Mouse (Mus musculus): Measurements from ENCODE around the gene Tsga10ip. TPM values are rescaled to one million over a fixed set of nuclear protein-coding genes. Genes with fewer than 3 reads are reported as not detected.

Tsga10ip gene
- polyA plus RNA-seq, 1 experiment from 2014 or later, result 0.79 TPM

DNA sequence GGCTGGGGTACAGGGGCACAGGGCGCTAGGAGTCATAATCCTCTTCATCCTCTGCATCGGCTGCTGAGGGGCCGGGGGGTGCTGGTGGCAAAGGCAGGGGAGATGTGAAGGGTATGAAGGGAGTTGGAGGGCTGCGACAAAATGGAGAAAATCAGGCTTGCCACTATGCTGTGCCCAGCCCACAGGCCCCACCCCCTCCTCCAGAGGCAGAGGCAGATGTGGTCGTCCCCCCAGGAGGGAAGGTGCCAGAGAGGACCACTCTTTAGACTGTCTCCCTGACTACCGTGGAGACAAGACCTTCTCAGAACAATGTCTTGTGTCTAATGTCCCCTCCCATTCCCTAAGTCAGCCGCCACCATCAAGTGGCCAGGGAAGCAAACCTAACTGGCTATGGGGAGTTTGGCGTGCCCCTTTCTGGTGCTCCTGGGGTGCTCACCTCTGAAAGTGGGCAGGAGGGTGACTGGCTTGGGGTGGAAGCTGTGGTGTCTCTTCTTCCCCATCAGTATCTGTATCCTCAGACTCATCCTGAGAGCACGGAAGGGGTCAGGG is 20.6 kb upstream of the Tsga10ip start:
- H3K27ac ChIP-seq, result peak overlapping the region; percentile 95; the same call in 1 of the 2 replicates
- WGBS, result 75% methylated on average over 9 of the region's 9 CpGs
- no peak for ATAC-seq (ENCODE audit: borderline replicate concordance, extremely low read depth, low FRiP score, low TSS enrichment)
- H3K4me2 ChIP-seq, result peak overlapping the region; percentile 85
- H3K4me1 ChIP-seq, result peaks cover 31% of the 10 kb centered on the region
- H3K9ac ChIP-seq, result peak overlapping the region; percentile 76; the same call in 1 of the 2 replicates
- no peaks in the 10 kb centered on the region for H3K27me3 ChIP-seq
- H3K4me3 ChIP-seq, result peak overlapping the region; percentile 79
- peaks cover 51% of the 10 kb centered on the region for H3K36me3 ChIP-seq
- H3K9me3 ChIP-seq, result no peaks in the 10 kb centered on the region

DNA sequence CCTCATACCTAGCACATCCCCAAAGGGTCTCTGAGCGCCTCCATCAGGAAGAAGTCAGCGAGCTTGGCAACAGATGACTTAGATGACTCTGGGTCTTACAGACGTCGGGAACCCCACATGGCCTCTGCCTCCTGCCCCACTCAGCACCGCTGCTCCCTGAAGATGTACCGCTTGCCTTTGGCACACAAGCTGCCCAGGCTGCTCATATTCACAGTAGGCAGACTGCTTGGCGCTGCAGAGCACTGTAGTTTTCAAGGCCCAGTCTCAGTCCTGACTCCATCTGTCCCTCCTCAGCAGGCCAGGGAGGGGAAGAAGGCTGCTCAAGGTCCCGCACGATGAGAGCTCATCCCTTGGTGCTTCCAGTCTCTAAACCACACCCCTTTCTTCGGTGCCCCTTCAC is 19.9 kb upstream of the Tsga10ip start:
- peaks cover 29% of the 10 kb centered on the region for H3K4me1 ChIP-seq
- ATAC-seq (ENCODE audit: borderline replicate concordance, extremely low read depth, low FRiP score, low TSS enrichment), result no peak
- H3K9me3 ChIP-seq, result no peaks in the 10 kb centered on the region
- no peak overlapping the region for H3K4me2 ChIP-seq
- H3K4me3 ChIP-seq, result no peak overlapping the region
- 85% methylated on average over 10 of the region's 10 CpGs for WGBS
- no peaks in the 10 kb centered on the region for H3K27me3 ChIP-seq
- peaks cover 50% of the 10 kb centered on the region for H3K36me3 ChIP-seq
- H3K27ac ChIP-seq, result no peak overlapping the region
- no peak overlapping the region for H3K9ac ChIP-seq

DNA sequence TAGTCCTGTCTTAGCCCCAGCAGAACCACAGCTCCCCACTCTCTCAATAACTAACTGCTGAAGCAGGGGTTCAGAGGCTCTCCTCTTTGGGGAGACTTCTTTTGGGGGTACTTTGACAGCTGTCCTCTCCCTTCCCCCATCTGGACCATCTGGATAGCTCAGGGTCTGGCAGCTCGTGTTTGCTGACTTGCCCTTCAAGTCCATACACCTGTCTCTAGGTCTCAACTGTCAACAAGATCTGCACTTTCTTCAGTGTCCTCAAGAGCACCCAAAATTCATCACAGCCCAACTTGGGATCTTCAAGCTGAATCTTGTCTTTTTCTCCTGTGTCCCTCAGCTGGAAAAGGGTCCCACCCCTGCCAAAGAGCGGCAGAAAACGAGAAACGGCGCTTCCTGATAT is 19.5 kb upstream of the Tsga10ip start:
- peaks cover 24% of the 10 kb centered on the region for H3K4me1 ChIP-seq
- 86% methylated on average over 5 of the region's 5 CpGs for WGBS
- H3K36me3 ChIP-seq, result peaks cover 45% of the 10 kb centered on the region
- no peak overlapping the region for H3K4me3 ChIP-seq
- no peak for ATAC-seq (ENCODE audit: borderline replicate concordance, extremely low read depth, low FRiP score, low TSS enrichment)
- no peak overlapping the region for H3K9ac ChIP-seq
- no peak overlapping the region for H3K27ac ChIP-seq
- no peaks in the 10 kb centered on the region for H3K9me3 ChIP-seq
- no peaks in the 10 kb centered on the region for H3K27me3 ChIP-seq
- H3K4me2 ChIP-seq, result no peak overlapping the region

DNA sequence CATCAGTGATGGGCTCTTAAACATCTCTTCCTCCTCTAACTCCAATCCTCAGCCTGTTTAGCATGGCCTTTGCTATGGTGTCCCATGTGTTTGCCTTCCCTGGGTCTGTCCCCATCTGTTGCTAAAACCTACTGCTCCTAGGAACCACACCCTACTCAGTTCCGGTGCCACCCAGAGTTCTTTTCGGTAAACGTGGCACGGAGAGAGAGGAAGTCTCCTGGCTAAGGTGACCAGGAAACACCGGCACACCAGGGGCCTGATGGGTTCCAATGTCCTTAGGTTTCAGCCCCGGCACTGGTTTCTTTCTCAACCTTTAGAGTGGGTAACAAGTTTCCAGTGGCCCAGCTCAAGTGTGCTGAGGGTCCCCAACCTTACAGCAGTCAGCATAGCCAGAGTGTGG is 18.3 kb upstream of the Tsga10ip start:
- peaks cover 37% of the 10 kb centered on the region for H3K36me3 ChIP-seq
- 89% methylated on average over 6 of the region's 6 CpGs for whole genome bisulfite sequencing
- ATAC-seq (ENCODE audit: borderline replicate concordance, extremely low read depth, low FRiP score, low TSS enrichment), result no peak

DNA sequence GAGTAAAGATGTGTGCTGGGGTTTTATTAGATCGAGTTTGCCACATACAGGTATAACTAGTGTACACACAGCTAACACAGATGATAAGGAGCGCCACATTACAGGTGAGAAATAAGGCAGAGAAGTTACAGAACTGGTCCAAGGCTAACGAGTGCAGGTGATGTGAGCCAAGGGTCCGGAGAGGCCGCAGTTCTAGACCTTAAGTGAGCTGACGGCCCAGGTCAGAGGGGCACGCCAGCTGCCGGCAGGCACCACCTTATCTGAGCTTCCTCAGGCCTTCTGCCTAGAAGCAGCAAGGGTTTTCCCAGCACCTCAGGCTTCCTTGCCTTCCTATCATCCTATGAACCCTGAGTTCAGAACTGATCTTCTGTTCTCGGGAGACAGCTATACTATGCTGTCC is 17.3 kb upstream of the Tsga10ip start:
- Histone ChIP-seq H3K27me3 (no peaks in the 10 kb centered on the region), H3K4me1 (peaks cover 13% of the 10 kb centered on the region), H3K4me2 (no peak overlapping the region), H3K27ac (no peak overlapping the region), H3K36me3 (peaks cover 37% of the 10 kb centered on the region), H3K9me3 (no peaks in the 10 kb centered on the region), H3K9ac (no peak overlapping the region), H3K4me3 (no peak overlapping the region)
- 83% methylated on average over 9 of the region's 9 CpGs for WGBS
- ATAC-seq (ENCODE audit: borderline replicate concordance, extremely low read depth, low FRiP score, low TSS enrichment), result no peak

More for the DNA sequence above, 18.3 kb upstream of the Tsga10ip start:
- H3K4me1 ChIP-seq, result peaks cover 13% of the 10 kb centered on the region
- H3K27me3 ChIP-seq, result no peaks in the 10 kb centered on the region
- H3K4me2 ChIP-seq, result no peak overlapping the region
- H3K9me3 ChIP-seq, result no peaks in the 10 kb centered on the region
- H3K27ac ChIP-seq, result no peak overlapping the region
- no peak overlapping the region for H3K9ac ChIP-seq
- no peak overlapping the region for H3K4me3 ChIP-seq

DNA sequence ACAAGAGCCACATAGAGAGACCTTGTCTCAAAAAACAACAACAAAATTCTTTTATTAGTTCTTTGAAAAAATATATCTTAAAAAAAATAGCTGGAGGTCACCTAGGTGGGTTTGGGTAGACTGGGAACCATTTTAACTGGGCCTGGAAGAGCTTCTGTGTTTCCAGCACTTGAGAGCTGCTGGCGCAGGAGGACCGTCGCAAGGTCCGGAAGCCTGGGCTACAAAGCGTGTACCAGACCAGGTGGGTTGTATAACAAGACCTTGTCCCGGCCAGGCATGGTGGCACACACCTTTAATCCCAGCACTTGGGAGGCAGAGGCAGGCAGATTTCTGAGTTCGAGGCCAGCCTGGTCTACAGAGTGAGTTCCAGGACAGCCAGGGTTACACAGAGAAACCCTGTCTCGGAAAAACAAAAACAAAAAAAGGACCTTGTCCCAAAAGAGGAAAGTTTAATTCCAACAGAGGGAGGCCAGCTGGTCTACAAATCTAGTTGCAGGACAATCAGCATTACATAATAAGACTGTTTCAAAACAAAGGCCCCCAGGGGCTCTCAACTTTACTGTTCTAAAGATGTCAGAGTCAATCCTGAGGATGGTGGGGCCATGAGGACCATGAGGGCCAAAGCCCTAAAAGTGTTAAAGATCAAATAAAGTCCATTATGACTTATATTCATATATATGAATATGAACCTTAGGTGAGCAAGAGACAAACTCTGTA is 16.6 kb upstream of the Tsga10ip start:
- no peak overlapping the region for H3K4me2 ChIP-seq
- no peaks in the 10 kb centered on the region for H3K27me3 ChIP-seq
- no peak overlapping the region for H3K4me3 ChIP-seq
- peaks cover 37% of the 10 kb centered on the region for H3K36me3 ChIP-seq
- H3K4me1 ChIP-seq, result peaks cover 12% of the 10 kb centered on the region
- H3K27ac ChIP-seq, result no peak overlapping the region
- no peak for ATAC-seq (ENCODE audit: borderline replicate concordance, extremely low read depth, low FRiP score, low TSS enrichment)
- H3K9me3 ChIP-seq, result no peaks in the 10 kb centered on the region
- 93% methylated on average over 8 of the region's 8 CpGs for WGBS
- H3K9ac ChIP-seq, result no peak overlapping the region

DNA sequence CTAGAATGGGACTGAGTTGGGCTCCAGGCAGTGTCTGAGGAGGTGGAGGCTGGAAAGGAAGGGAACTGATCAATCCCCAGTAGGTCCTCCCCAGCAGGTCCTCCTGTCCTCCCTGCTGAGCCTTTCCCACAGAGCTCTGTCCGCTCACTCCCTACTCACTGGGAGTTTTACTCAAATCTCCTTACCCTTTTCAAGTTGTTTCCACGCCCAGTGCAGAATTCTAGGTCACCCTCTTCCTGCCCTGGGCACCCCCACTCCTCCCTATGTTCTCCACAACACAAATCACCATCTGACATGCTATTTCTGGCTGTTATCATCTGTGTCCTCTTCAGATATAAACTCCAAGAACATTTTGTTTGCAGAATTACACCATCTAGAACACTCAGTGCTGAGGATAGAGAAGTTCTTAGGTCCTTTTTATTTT is 12.2 kb upstream of the Tsga10ip start:
- Histone ChIP-seq H3K27me3 (no peaks in the 10 kb centered on the region), H3K4me2 (no peak overlapping the region), H3K4me1 (no peaks in the 10 kb centered on the region; the same call in 1 of the 2 replicates), H3K36me3 (0 out of 2 replicates have a peak, but pooled peaks cover 2% of the 10 kb centered on the region), H3K27ac (no peak overlapping the region), H3K4me3 (no peak overlapping the region), H3K9me3 (no peaks in the 10 kb centered on the region), H3K9ac (no peak overlapping the region)
- WGBS, result 51% methylated on average over 2 of the region's 2 CpGs
- no peak for ATAC-seq (ENCODE audit: borderline replicate concordance, extremely low read depth, low FRiP score, low TSS enrichment)

DNA sequence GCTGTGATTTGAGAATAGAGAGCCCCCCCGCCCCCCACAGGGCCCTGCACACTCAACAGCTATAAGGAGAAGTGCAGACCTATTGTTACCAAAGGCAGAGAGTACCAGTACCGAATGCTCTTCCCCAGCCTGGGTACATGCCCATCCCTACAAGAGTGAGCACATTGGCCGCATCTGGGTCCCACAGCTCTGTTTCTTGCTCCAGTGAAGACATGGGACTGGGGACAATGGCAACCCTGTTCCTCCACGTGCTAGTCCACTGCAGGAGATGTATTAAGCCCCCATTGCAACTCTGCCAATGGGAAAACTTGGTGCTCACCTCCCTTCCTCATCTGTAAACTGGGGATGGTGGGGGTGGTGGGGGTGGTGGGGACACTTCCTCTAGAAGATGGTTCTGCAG is 11.5 kb upstream of the Tsga10ip start:
- no peak for ATAC-seq (ENCODE audit: borderline replicate concordance, extremely low read depth, low FRiP score, low TSS enrichment)
- 73% methylated on average over 4 of the region's 4 CpGs for WGBS
- Histone ChIP-seq H3K4me3 (no peak overlapping the region), H3K27me3 (no peaks in the 10 kb centered on the region), H3K4me2 (no peak overlapping the region), H3K36me3 (no peaks in the 10 kb centered on the region), H3K9me3 (no peaks in the 10 kb centered on the region), H3K4me1 (peaks cover 3% of the 10 kb centered on the region; the same call in 1 of the 2 replicates), H3K9ac (no peak overlapping the region), H3K27ac (no peak overlapping the region)

DNA sequence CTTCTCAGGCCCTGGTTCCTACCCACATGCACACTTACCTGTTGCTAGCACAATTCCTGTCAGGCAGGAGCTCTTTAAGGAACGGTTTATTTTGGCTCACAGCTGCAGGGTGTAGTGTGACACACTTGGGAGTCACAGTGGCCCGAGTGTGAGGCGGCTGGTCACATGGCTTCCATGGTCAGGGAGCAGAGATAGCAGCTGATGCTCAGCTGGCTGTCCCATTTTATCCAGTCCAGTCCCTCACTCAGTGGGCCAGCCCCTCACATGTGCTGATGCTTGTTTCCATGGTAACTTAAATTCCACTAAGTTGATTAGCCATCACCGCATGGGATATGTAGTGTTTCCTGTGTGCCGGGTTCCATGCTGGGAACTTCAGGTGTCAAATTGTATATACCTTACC is 9.6 kb upstream of the Tsga10ip start:
- Histone ChIP-seq H3K4me2 (no peak overlapping the region), H3K9ac (no peak overlapping the region), H3K36me3 (no peaks in the 10 kb centered on the region), H3K4me1 (peaks cover 18% of the 10 kb centered on the region), H3K9me3 (no peaks in the 10 kb centered on the region), H3K4me3 (no peak overlapping the region), H3K27me3 (no peaks in the 10 kb centered on the region), H3K27ac (no peak overlapping the region)
- no peak for ATAC-seq (ENCODE audit: borderline replicate concordance, extremely low read depth, low FRiP score, low TSS enrichment)
- WGBS, result 52% methylated on average over 5 of the region's 5 CpGs

DNA sequence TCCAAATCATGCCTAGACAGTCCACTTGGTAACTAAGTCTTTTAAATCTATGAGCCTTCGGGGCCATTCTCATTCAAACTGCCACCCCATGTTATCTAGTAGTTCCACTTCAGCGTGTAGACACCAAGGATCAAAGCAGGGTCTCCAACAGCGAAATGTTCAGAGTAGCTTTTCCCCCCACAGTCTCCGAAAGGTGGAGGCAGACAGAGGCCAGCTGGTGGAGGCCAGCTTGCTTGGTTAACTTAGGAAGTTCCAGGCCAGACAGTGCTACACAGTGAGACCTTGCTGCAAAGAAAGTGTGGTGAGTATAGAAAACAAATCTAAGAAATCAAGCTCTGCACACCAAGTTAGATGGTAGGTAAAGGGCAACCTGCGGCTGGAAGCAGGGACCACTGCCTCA is 8.3 kb upstream of the Tsga10ip start:
- H3K4me2 ChIP-seq, result no peak overlapping the region

DNA sequence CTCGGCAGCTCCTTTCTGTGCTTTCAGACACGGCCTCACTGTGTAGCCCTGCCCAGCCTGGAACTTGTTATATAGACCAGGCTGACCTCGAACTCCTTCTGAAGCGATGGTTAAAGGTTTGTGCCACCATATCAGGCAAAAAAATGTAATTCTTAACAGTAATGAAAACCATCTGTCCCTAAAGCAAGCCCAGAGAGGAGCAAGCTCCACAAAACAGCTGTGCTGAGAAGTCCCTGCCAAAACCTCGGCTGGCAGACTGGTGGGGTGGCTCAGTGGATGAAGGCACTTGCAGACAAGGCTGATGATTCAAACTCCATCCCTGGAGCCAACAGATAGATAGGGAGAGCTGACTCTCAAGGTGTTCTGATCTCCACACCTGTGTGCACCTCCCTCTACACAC is 6.7 kb upstream of the Tsga10ip start:
- 66% methylated on average over 5 of the region's 5 CpGs for WGBS
- no peak for ATAC-seq (ENCODE audit: borderline replicate concordance, extremely low read depth, low FRiP score, low TSS enrichment)
- Histone ChIP-seq H3K4me3 (no peak overlapping the region), H3K27me3 (no peaks in the 10 kb centered on the region), H3K36me3 (no peaks in the 10 kb centered on the region), H3K4me2 (no peak overlapping the region), H3K27ac (peak overlapping the region; percentile 30; the same call in 1 of the 2 replicates), H3K9me3 (no peaks in the 10 kb centered on the region), H3K4me1 (peaks cover 18% of the 10 kb centered on the region), H3K9ac (no peak overlapping the region)

More for the DNA sequence above, 8.3 kb upstream of the Tsga10ip start:
- Histone ChIP-seq H3K9me3 (no peaks in the 10 kb centered on the region), H3K27ac (no peak overlapping the region), H3K36me3 (no peaks in the 10 kb centered on the region), H3K4me3 (no peak overlapping the region), H3K4me1 (peaks cover 18% of the 10 kb centered on the region), H3K9ac (no peak overlapping the region), H3K27me3 (no peaks in the 10 kb centered on the region)
- WGBS, result 48% methylated on average over 5 of the region's 5 CpGs
- ATAC-seq (ENCODE audit: borderline replicate concordance, extremely low read depth, low FRiP score, low TSS enrichment), result no peak
